Mouse (Mus musculus) G1E (cell line): ENCODE data around the gene Col19a1.

Experiments used
- CTCF ChIP-seq: IDR thresholded peaks from 2 replicates; pipeline ENCODE4 v1.5.1; 2012; ENCODE audit warnings: low read depth, low read length, inconsistent platforms, mixed read lengths
- GATA1 ChIP-seq: IDR thresholded peaks from 2 replicates; pipeline ENCODE4 v1.6.1; 2012; ENCODE audit warnings: borderline replicate concordance, low read length, inconsistent platforms, mixed read lengths
- GATA2 ChIP-seq: IDR thresholded peaks from 2 replicates; pipeline ENCODE4 v1.6.1; 2012; ENCODE audit warnings: low read depth, low read length, inconsistent platforms, borderline replicate concordance
- TAL1 ChIP-seq: conservative IDR thresholded peaks from 2 replicates; pipeline ENCODE4 v1.6.1; 2012; ENCODE audit warnings: low read depth, low read length, inconsistent platforms, mixed read lengths

DNA sequence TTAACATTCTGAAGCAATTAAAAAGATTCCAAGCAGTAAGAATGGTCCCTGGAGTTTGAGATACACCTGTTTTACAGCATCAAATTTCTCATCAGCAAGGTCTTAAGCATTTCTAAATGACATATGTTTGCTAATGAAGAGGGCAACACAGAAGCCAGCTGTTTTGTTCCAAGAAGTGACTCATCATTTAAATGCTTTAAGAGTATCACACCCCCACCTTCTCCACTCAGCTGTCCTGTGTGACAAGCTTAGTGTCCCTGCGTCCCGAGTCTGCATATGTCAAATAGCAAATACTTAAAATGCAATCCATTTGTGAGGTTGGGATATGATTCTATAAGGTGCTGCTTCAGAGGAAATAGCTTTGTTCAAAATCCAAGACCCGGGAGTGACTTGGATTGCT is 251.2 kb downstream of the Col19a1 start:
- no peak for TF ChIP-seq CTCF
- TF ChIP-seq TAL1, result no peak
- no peak for TF ChIP-seq GATA1
- no peak for TF ChIP-seq GATA2
